Mouse (Mus musculus) heart, postnatal 0 days (tissue): ENCODE results near the gene 1700028K03Rik.

Source experiments
- CTCF ChIP-seq: IDR thresholded peaks from 2 replicates; pipeline ENCODE4 v1.5.1; 2016; ENCODE audit warnings: antibody characterized with exemption, control low read depth, low read depth
- EP300 ChIP-seq: IDR thresholded peaks from 2 replicates; pipeline ENCODE4 v1.6.1; 2016; ENCODE audit warnings: antibody characterized with exemption, low read depth

GRCm38 (mm10) chr5:107598380-107598779, 63.9 kb downstream of the 1700028K03Rik start:
- TF ChIP-seq EP300: no peak
- no peak for TF ChIP-seq CTCF
